Mouse (Mus musculus) thymus, adult 18-20 months (tissue): ENCODE measurements around the gene Top1.
A peak's percentile ranks its signal among the peaks of the same experiment; 100 is the strongest.

ENCODE experiments used
- DNase-seq, 2 experiments: peaks; one replicate each; pipeline ENCODE4 v3.0.0; 2022; ENCODE audit warnings: mixed read lengths in 2 of 2

Top1 gene

GRCm38 (mm10) chr2:160723613-160724375 lies 78.1 kb downstream of the Top1 start:
- no peak for DNase-seq

- DNase-seq, result no peak
These were observed 78.8 kb downstream of the Top1 start for GRCm38 (mm10) chr2:160724536-160724935.

- no peak for DNase-seq
These were observed 80.5 kb downstream of the Top1 start for GRCm38 (mm10) chr2:160725877-160726864.

GRCm38 (mm10) chr2:160728972-160729371 lies 83.3 kb downstream of the Top1 start:
- no peak for DNase-seq

- no peak for DNase-seq
These were observed 83.7 kb downstream of the Top1 start for GRCm38 (mm10) chr2:160729436-160729835.

- no peak for DNase-seq
These were observed 84.4 kb downstream of the Top1 start for GRCm38 (mm10) chr2:160729851-160730796.

- no peak for DNase-seq
These were observed 85.1 kb downstream of the Top1 start for GRCm38 (mm10) chr2:160730797-160731116.

- DNase-seq, result peak; percentile 90 to 92
These were observed 85.6 kb downstream of the Top1 start, which contains the start of gene Plcg1 for GRCm38 (mm10) chr2:160731117-160731838. Gene Plcg1, plus strand, starts transcription at chr2:160731300.

- peak in 1 of 2 experiments; percentile 68 for DNase-seq
These were observed 86.2 kb downstream of the Top1 start for GRCm38 (mm10) chr2:160731839-160732261.

- no peak for DNase-seq
These were observed 86.8 kb downstream of the Top1 start for GRCm38 (mm10) chr2:160732420-160732995.

- peak in 1 of 2 experiments; percentile 47 for DNase-seq
These were observed 87.4 kb downstream of the Top1 start for GRCm38 (mm10) chr2:160733131-160733531.

GRCm38 (mm10) chr2:160734331-160734730 lies 88.6 kb downstream of the Top1 start:
- DNase-seq, result peak in 1 of 2 experiments; percentile 39

- DNase-seq, result no peak
These were observed 90.1 kb downstream of the Top1 start for GRCm38 (mm10) chr2:160735706-160736310.

- DNase-seq, result no peak
These were observed 90.8 kb downstream of the Top1 start for GRCm38 (mm10) chr2:160736466-160736865.

GRCm38 (mm10) chr2:160738354-160738753 lies 92.7 kb downstream of the Top1 start:
- no peak for DNase-seq

GRCm38 (mm10) chr2:160739647-160740356 lies 94.1 kb downstream of the Top1 start:
- DNase-seq, result no peak

- DNase-seq, result peak in 1 of 2 experiments; percentile 65
These were observed 95.0 kb downstream of the Top1 start for GRCm38 (mm10) chr2:160740521-160741156.

GRCm38 (mm10) chr2:160741580-160741979 lies 95.9 kb downstream of the Top1 start:
- DNase-seq, result no peak

- DNase-seq, result peak in 1 of 2 experiments; percentile 57
These were observed 96.5 kb downstream of the Top1 start for GRCm38 (mm10) chr2:160742161-160742609.
